Mouse (Mus musculus): ENCODE results near the gene Pcdh20.

GRCm38 (mm10) chr14:88462944-88463343 lies 8.3 kb downstream of the Pcdh20 start:
- TF ChIP-seq CTCF (IDR thresholded peaks at IDR 0.05; ENCODE audit: extremely low read depth, insufficient read depth, insufficient read length, insufficient replicate concordance) (no peak), POLR2A (IDR thresholded peaks at IDR 0.05; ENCODE audit: low read depth, low read length) (no peak)
